Mouse (Mus musculus) myocyte (in vitro differentiated cells): ENCODE results near the gene Trak1. TPM values are rescaled to one million over a fixed set of nuclear protein-coding genes. Genes with fewer than 3 reads are reported as not detected.
"Not testable (repeated sequence)": the region's sequence is repeated elsewhere in the genome, so short reads cannot be mapped to it uniquely, and the experiment has no call there.

ENCODE experiments used
- H3K27me3 ChIP-seq: one replicate; pipeline ENCODE4 v1.6.1; 2011; ENCODE audit not compliant: control insufficient read depth, insufficient read depth, insufficient read length
- H3K36me3 ChIP-seq: one replicate; pipeline ENCODE4 v1.6.1; 2011; ENCODE audit not compliant: control insufficient read depth, insufficient read depth
- H3K4me2 ChIP-seq: one replicate; pipeline ENCODE4 v1.6.1; 2011; ENCODE audit warnings: low read depth, control low read depth
- H3K4me3 ChIP-seq: one replicate; pipeline ENCODE4 v1.5.1; 2011; ENCODE audit warnings: mild to moderate bottlenecking, control low read depth, moderate library complexity
- H3K79me2 ChIP-seq: one replicate; pipeline ENCODE4 v1.6.1; 2011; ENCODE audit not compliant: control insufficient read depth, insufficient read depth
- H3ac ChIP-seq: one replicate; pipeline ENCODE4 v1.6.1; 2011; ENCODE audit not compliant: control insufficient read depth, insufficient read length
- CEBPB ChIP-seq: IDR thresholded peaks from 2 replicates; pipeline ENCODE4 v1.6.1; 2011; ENCODE audit warnings: mild to moderate bottlenecking, moderate library complexity; ENCODE audit not compliant: poor library complexity, insufficient read depth, severe bottlenecking
- E2F4 ChIP-seq: IDR thresholded peaks from one replicate; pipeline ENCODE4 v1.6.1; 2011; ENCODE audit warnings: mild to moderate bottlenecking, control low read depth, moderate library complexity; ENCODE audit not compliant: insufficient read depth
- MAX ChIP-seq: IDR thresholded peaks from one replicate; pipeline ENCODE4 v1.6.1; 2011; ENCODE audit warnings: low read depth, mild to moderate bottlenecking, control low read depth
- MYOD1 ChIP-seq, 3 experiments: IDR thresholded peaks; one replicate each; pipeline ENCODE4 v1.6.1; 2011; ENCODE audit warnings: control low read depth in 2 of 3, low read depth in 2 of 3, mild to moderate bottlenecking in 2 of 3, moderate library complexity in 1 of 3; ENCODE audit not compliant: insufficient read length in 2 of 3, control insufficient read depth in 1 of 3
- MYOG ChIP-seq, 3 experiments: IDR thresholded peaks; one replicate each; pipeline ENCODE4 v1.6.1; 2011; ENCODE audit warnings: control low read depth in 2 of 3, low read depth in 2 of 3, mild to moderate bottlenecking in 2 of 3; ENCODE audit not compliant: insufficient read length in 2 of 3, control insufficient read depth in 1 of 3, insufficient read depth in 1 of 3
- POLR2A ChIP-seq: IDR thresholded peaks from one replicate; pipeline ENCODE4 v1.6.1; 2011; ENCODE audit warnings: low read depth, mild to moderate bottlenecking, control low read depth, moderate library complexity; ENCODE audit not compliant: insufficient read length
- POLR2AphosphoS2 ChIP-seq: IDR thresholded peaks from one replicate; pipeline ENCODE4 v1.6.1; 2011; ENCODE audit warnings: low read depth, control low read depth; ENCODE audit not compliant: insufficient read length
- REST ChIP-seq: IDR thresholded peaks from one replicate; pipeline ENCODE4 v1.6.1; 2011; ENCODE audit warnings: mild to moderate bottlenecking, control low read depth, moderate library complexity; ENCODE audit not compliant: insufficient read depth, insufficient read length
- SRF ChIP-seq: IDR thresholded peaks from one replicate; pipeline ENCODE4 v1.6.1; 2011; ENCODE audit warnings: low read depth; ENCODE audit not compliant: control insufficient read depth, insufficient read length
- TCF12 ChIP-seq: IDR thresholded peaks from one replicate; pipeline ENCODE4 v1.6.1; 2011; ENCODE audit warnings: mild to moderate bottlenecking, control low read depth; ENCODE audit not compliant: poor library complexity, insufficient read depth, severe bottlenecking
- TCF3 ChIP-seq: IDR thresholded peaks from one replicate; pipeline ENCODE4 v1.6.1; 2011; ENCODE audit warnings: low read depth, control low read depth; ENCODE audit not compliant: insufficient read length
- USF1 ChIP-seq: IDR thresholded peaks from one replicate; pipeline ENCODE4 v1.6.1; 2011; ENCODE audit warnings: low read depth, mild to moderate bottlenecking, control low read depth, moderate library complexity
- polyA plus RNA-seq: library from polyadenylated mRNA; unstranded; fragments of >200 nt; fragmentation: generic; extraction: Trizol; gene quantifications from one replicate; pipeline ENCODE4 v1.2.1, GENCODE M21; 2012; ENCODE audit warnings: missing spikeins

The Trak1 gene
- polyA plus RNA-seq, 1 experiment = 60.8 TPM

GRCm38 (mm10) chr9:121316621-121317405 is 19.5 kb downstream of the Trak1 start:
- Histone ChIP-seq H3K27me3 (no peaks in the 10 kb centered on the region), H3K4me2 (peak overlapping the region; percentile 97), H3K4me3 (no peak overlapping the region), H3K79me2 (peaks cover 63% of the 10 kb centered on the region), H3K36me3 (peaks cover 7% of the 10 kb centered on the region), H3ac (no peak overlapping the region)
- TF ChIP-seq MYOG (IDR thresholded peaks at IDR 0.05; ENCODE audit: control insufficient read depth in 1 of 3, insufficient read depth in 1 of 3, insufficient read length in 2 of 3, low read depth in 2 of 3) (peak; percentile 28 to 92 (median 83)), POLR2A (peak; percentile 9), REST (no peak), MAX (no peak), TCF12 (no peak), CEBPB (no peak), USF1 (peak; percentile 77), MYOD1 (IDR thresholded peaks at IDR 0.05; ENCODE audit: control insufficient read depth in 1 of 3, insufficient read length in 2 of 3, low read depth in 2 of 3) (peak; percentile 15 to 87 (median 72)), POLR2AphosphoS2 (no peak), SRF (no peak), TCF3 (no peak), E2F4 (no peak)

GRCm38 (mm10) chr9:121319323-121319966 is 22.1 kb downstream of the Trak1 start:
- TF ChIP-seq TCF12 = no peak
- no peak for TF ChIP-seq POLR2A
- TF ChIP-seq CEBPB = no peak
- no peak for TF ChIP-seq USF1
- TF ChIP-seq SRF = no peak
- TF ChIP-seq TCF3 = no peak
- no peak for TF ChIP-seq POLR2AphosphoS2
- no peaks in the 10 kb centered on the region for H3K27me3 ChIP-seq
- H3K4me2 ChIP-seq = no peak overlapping the region
- no peak overlapping the region for H3ac ChIP-seq
- H3K4me3 ChIP-seq = no peak overlapping the region
- peaks cover 47% of the 10 kb centered on the region for H3K79me2 ChIP-seq
- H3K36me3 ChIP-seq = peaks cover 7% of the 10 kb centered on the region

- H3K79me2 ChIP-seq = peaks cover 40% of the 10 kb centered on the region
- H3K36me3 ChIP-seq = peaks cover 7% of the 10 kb centered on the region
- no peak overlapping the region for H3K4me3 ChIP-seq
- no peaks in the 10 kb centered on the region for H3K27me3 ChIP-seq
- H3ac ChIP-seq = no peak overlapping the region
- TF ChIP-seq POLR2AphosphoS2 = no peak
- peak in 2 of 3 experiments; percentile 29 to 47 for TF ChIP-seq MYOD1 (IDR thresholded peaks at IDR 0.05; ENCODE audit: control insufficient read depth in 1 of 3, insufficient read length in 2 of 3, low read depth in 2 of 3)
- H3K4me2 ChIP-seq = no peak overlapping the region
Observed at GRCm38 (mm10) chr9:121320433-121320832, 23.1 kb downstream of the Trak1 start.

- Histone ChIP-seq H3K4me3 (no peak overlapping the region), H3K27me3 (no peaks in the 10 kb centered on the region), H3K36me3 (peaks cover 7% of the 10 kb centered on the region), H3K4me2 (no peak overlapping the region), H3ac (no peak overlapping the region), H3K79me2 (peaks cover 34% of the 10 kb centered on the region)
- TF ChIP-seq TCF3 (no peak), SRF (no peak), MAX (no peak), POLR2AphosphoS2 (no peak)
Observed at GRCm38 (mm10) chr9:121321118-121321517, 23.8 kb downstream of the Trak1 start.

- Histone ChIP-seq H3K4me3 (no peak overlapping the region), H3K27me3 (no peaks in the 10 kb centered on the region), H3K79me2 (peaks cover 31% of the 10 kb centered on the region), H3K4me2 (no peak overlapping the region), H3ac (no peak overlapping the region), H3K36me3 (peaks cover 7% of the 10 kb centered on the region)
- TF ChIP-seq MAX (no peak), MYOG (IDR thresholded peaks at IDR 0.05; ENCODE audit: control insufficient read depth in 1 of 3, insufficient read depth in 1 of 3, insufficient read length in 2 of 3, low read depth in 2 of 3) (no peak), POLR2A (no peak), TCF12 (no peak), REST (no peak), TCF3 (no peak), E2F4 (no peak), POLR2AphosphoS2 (no peak), SRF (no peak), USF1 (no peak), MYOD1 (IDR thresholded peaks at IDR 0.05; ENCODE audit: control insufficient read depth in 1 of 3, insufficient read length in 2 of 3, low read depth in 2 of 3) (no peak), CEBPB (no peak)
Observed at GRCm38 (mm10) chr9:121322034-121322433, 24.7 kb downstream of the Trak1 start.

GRCm38 (mm10) chr9:121328342-121328741 is 31.0 kb downstream of the Trak1 start:
- H3K4me2 ChIP-seq, H3ac ChIP-seq, H3K36me3 ChIP-seq, H3K27me3 ChIP-seq, H3K4me3 ChIP-seq: not testable (repeated sequence)
- peaks cover 42% of the 10 kb centered on the region for H3K79me2 ChIP-seq
